Mouse (Mus musculus) limb, embryonic 11.5 days (tissue): ENCODE measurements around the gene Rnf5. TPM values are rescaled to one million over a fixed set of nuclear protein-coding genes. Genes with fewer than 3 reads are reported as not detected.

Experiments
- ATAC-seq: fragments of 200-750 bp; cut with Nextera tagmentation; 2 replicates; pipeline ENCODE4 v1.8.0; 2017; ENCODE audit warnings: low read depth; ENCODE audit not compliant: insufficient number of reproducible peaks, low FRiP score, low TSS enrichment
- DNase-seq: peaks from one replicate; pipeline ENCODE4 v3.0.0-alpha.2; 2015; ENCODE audit warnings: low spot score
- H3K27ac ChIP-seq: fragments of 300-500 bp; sonication (generic); replicated peaks from 2 replicates; pipeline ENCODE4 v1.5.1; 2014; ENCODE audit warnings: low read depth, mild to moderate bottlenecking, low read length
- H3K27me3 ChIP-seq: fragments of 300-500 bp; sonication (generic); 2 replicates; pipeline ENCODE4 v1.6.1; 2014; ENCODE audit warnings: mild to moderate bottlenecking, low read length, mixed read lengths; ENCODE audit not compliant: control insufficient read depth, insufficient read depth
- H3K36me3 ChIP-seq: fragments of 300-500 bp; sonication (generic); 2 replicates; pipeline ENCODE4 v1.6.1; 2014; ENCODE audit warnings: mild to moderate bottlenecking, low read length, moderate library complexity, mixed read lengths; ENCODE audit not compliant: control insufficient read depth, insufficient read depth
- H3K4me1 ChIP-seq: fragments of 300-500 bp; sonication (generic); 2 replicates; pipeline ENCODE4 v1.6.1; 2014; ENCODE audit warnings: low read length, mixed read lengths; ENCODE audit not compliant: control insufficient read depth, insufficient read depth
- H3K4me2 ChIP-seq: fragments of 300-500 bp; sonication (generic); 2 replicates; pipeline ENCODE4 v1.6.1; 2014; ENCODE audit warnings: low read depth, mild to moderate bottlenecking, moderate library complexity; ENCODE audit not compliant: severe bottlenecking
- H3K4me3 ChIP-seq: fragments of 300-500 bp; sonication (generic); 2 replicates; pipeline ENCODE4 v1.5.1; 2014; ENCODE audit warnings: low read depth, low read length
- H3K9ac ChIP-seq: fragments of 300-500 bp; sonication (generic); 2 replicates; pipeline ENCODE4 v1.6.1; 2014; ENCODE audit warnings: mild to moderate bottlenecking, low read length
- H3K9me3 ChIP-seq: fragments of 300-500 bp; sonication (generic); 2 replicates; pipeline ENCODE4 v1.6.1; 2016; ENCODE audit warnings: low read length; ENCODE audit not compliant: control insufficient read depth
- WGBS: fragments of 180-500 bp; shearing (Covaris S2); extraction: QIAGEN DNeasy Blood & Tissue Kit; methylation state at CpG from one replicate; pipeline ENCODE4 v1.1.7; 2014; 5-methylcytosine and 5-hydroxymethylcytosine counted together
- polyA plus RNA-seq: library from polyadenylated mRNA; unstranded; fragments of >200 nt; fragmentation: Nextera tagmentation; extraction: Ambion mirVana; gene quantifications from 2 replicates; pipeline ENCODE4 v1.2.1, GENCODE M21; 2014

Gene Rnf5
- polyA plus RNA-seq, 1 experiment from 2014 or later: 111 TPM

DNA sequence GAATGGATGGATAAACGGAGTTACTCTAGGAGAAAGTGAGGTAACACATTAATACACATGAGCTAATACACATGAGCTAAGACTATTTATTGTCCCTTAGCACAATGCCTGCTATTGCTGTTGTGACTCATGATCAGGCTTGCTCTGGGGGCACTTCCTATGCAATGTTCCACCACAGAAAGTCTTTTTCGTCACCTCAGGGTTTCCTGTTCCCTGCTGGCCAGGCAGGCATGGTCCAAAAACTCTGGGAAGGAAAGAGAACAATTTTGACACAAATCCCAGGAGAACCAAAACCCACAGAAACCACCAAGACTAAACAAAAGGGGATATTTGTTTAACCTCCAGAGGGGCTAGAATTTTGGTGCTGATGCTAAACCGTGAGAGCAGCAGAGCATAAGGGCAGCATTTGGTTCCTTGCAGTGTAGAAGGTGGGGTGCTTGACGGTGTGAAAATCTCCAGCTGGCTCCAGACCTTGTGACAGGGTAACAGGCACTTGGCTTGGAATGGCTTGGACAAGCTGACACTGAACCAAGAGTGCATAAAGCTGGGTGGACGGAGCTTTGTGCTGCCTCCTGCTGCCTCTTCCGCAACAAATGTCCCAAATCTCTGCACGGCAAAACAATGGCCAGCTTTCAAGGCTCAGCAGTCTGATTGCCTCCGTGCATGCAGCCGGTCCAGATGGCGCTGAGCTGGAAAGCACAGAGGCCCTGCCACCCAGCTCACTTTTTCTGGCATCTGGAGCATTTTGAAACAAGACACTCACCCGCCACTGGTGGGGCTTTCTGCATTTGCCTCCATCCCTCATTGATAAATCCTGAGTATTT is 37.5 kb upstream of the Rnf5 start:
- H3K4me2 ChIP-seq: peak overlapping the region; percentile 8; the same call in 1 of the 2 replicates

DNA sequence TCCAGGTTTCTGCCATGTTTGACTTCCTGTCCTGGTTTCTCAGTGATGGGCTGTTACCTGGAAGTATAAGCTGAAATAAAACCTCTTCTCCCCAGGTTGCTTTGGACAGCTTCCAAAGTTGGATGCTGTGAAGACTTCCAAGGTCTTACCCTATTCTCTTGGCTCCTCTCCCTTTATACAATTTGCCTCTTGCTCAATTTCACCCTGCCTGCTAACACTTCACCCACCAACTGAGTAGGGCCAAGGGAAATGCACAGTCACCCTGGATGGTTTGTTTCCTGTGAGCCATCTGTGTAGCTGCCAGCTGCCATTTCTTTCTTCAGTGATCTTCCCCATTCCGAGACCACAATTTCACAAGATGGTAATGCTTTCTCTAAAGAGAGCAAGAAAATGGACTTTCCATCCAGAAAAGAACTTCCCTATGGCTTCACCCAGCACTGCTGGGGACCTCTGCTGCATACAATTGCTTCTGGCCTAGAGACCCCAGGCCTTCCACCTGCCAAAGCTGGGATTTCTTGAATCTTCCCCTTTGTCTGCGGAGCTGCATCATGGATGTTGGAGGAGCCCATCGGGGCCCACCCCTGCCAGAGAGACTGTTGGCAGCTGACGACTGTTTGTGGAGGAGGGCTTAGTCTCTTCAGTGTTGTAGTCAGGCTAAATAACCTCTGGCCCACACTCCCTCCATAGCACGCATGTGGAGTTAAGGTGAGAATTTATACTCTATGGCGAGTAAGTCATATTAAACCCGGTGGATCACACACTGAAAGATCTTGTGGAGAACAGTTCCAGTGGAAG is 36.2 kb upstream of the Rnf5 start:
- no peak for ATAC-seq
- Histone ChIP-seq H3K36me3 (no peaks in the 10 kb centered on the region), H3K4me3 (no peak overlapping the region), H3K4me1 (peaks cover 11% of the 10 kb centered on the region), H3K27ac (no peak overlapping the region), H3K9ac (no peak overlapping the region), H3K4me2 (no peak overlapping the region), H3K27me3 (no peaks in the 10 kb centered on the region), H3K9me3 (no peaks in the 10 kb centered on the region)
- 82% methylated on average over 7 of the region's 7 CpGs for WGBS
- DNase-seq: no peak

More for the DNA sequence above, 37.5 kb upstream of the Rnf5 start:
- Histone ChIP-seq H3K27me3 (no peaks in the 10 kb centered on the region), H3K4me3 (no peak overlapping the region), H3K9ac (peak overlapping the region; percentile 34; the same call in 1 of the 2 replicates), H3K4me1 (peaks cover 11% of the 10 kb centered on the region), H3K27ac (peak overlapping the region; percentile 83), H3K9me3 (no peaks in the 10 kb centered on the region), H3K36me3 (no peaks in the 10 kb centered on the region)
- WGBS: 18% methylated on average over 11 of the region's 11 CpGs
- peak; percentile 60 for DNase-seq
- 0 out of 2 replicates have a peak, but pooled peaks have one; percentile 18 for ATAC-seq

DNA sequence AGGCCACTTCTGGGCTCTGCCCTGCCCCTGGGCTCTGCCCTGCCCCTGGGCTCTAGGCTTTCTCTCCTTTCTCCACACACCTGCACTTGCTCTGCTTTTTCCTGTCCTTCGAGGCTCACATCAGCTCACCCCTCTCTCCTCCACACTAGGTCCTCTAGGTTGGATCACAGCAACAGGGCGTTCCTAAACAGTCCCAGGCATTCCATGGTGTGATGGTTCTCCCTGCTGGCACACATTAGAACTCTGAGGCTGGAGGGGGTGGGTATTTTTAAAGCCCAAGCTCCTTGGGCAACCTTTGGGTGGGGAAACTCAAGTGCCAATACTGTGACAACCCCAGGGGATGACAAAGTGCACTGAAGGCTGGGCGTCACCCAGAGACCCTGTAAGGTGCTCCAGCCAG is 34.0 kb upstream of the Rnf5 start:
- no peaks in the 10 kb centered on the region for H3K9me3 ChIP-seq
- H3K4me3 ChIP-seq: no peak overlapping the region

DNA sequence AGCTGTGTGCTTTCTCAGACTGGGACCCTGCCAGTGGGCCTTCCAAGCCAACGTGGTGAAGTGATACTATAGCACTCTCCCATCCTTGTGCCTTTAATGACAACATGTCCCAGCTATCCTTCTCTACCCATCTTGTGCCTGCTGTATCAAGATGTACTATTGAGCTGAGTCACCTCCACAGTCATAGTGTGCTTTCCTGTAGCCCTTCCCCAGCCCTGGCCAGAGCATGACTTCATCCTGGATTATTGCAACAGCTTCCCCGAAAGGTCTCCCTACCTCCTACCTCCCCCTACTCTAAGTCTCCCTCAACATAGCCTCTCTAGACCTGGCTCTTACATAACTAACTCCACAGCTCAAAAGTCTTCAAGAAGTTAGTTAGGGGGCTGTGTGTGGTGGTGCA is 32.2 kb upstream of the Rnf5 start:
- no peak for DNase-seq

More for the DNA sequence above, 34.0 kb upstream of the Rnf5 start:
- Histone ChIP-seq H3K27ac (no peak overlapping the region), H3K36me3 (no peaks in the 10 kb centered on the region), H3K4me1 (peaks cover 14% of the 10 kb centered on the region), H3K4me2 (no peak overlapping the region; the same call in 1 of the 2 replicates), H3K27me3 (peaks cover 3% of the 10 kb centered on the region), H3K9ac (no peak overlapping the region)
- DNase-seq (no peak), ATAC-seq (no peak)
- WGBS: 71% methylated on average over 3 of the region's 3 CpGs

DNA sequence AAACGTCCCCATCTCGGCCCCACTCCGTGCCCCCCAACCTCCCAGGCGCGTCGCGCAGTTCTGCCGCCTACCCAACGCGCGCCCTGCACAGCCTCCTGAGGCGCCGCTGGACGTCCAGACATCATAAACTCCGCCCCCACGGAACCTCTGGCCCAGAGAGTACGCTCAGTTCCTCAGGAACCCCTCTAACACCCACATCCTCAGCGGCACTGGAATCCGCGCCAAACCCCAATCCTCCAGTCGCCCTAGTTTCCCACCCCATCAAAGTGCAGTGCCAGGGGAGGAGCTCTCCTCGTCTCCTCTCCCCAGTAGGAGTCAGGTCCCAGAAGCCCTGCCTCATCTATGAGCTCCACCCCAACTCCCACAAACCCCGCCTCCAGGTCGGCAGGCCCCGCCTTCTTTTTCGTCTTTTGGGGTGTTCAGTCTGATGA is 28.8 kb upstream of the Rnf5 start:
- H3K27ac ChIP-seq: no peak overlapping the region

More for the DNA sequence above, 32.2 kb upstream of the Rnf5 start:
- Histone ChIP-seq H3K9ac (no peak overlapping the region), H3K27me3 (peaks cover 20% of the 10 kb centered on the region), H3K4me3 (no peak overlapping the region), H3K4me1 (peaks cover 10% of the 10 kb centered on the region), H3K27ac (no peak overlapping the region), H3K4me2 (no peak overlapping the region), H3K36me3 (no peaks in the 10 kb centered on the region), H3K9me3 (no peaks in the 10 kb centered on the region)
- no peak for ATAC-seq
- WGBS: 62% methylated on average over 2 of the region's 2 CpGs

DNA sequence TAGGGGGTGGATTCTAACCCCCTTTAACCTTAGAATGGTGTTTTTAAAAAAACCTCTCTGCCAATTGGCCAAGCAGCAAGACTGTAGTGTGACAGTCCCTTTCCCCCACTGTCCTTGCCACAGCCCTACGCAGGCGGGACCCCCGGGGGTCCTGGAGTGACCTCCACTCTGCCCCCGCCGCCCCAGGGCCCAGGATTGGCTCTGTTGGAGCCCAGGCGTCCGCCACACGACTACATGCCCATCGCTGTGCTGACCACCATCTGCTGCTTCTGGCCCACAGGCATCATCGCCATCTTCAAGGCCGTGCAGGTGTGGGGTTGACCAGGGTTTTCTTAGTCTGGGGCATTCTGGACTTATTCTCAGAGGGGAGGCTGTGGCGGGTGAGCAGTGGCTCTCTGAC is 28.2 kb upstream of the Rnf5 start:
- H3K4me1 ChIP-seq: peaks cover 24% of the 10 kb centered on the region
- no peaks in the 10 kb centered on the region for H3K9me3 ChIP-seq
- 3% methylated on average over 11 of the region's 12 CpGs for WGBS
- no peaks in the 10 kb centered on the region for H3K36me3 ChIP-seq
- ATAC-seq (no peak), DNase-seq (no peak)
- H3K27me3 ChIP-seq: peaks cover 31% of the 10 kb centered on the region
- H3K4me3 ChIP-seq: peak overlapping the region; percentile 21
- no peak overlapping the region for H3K9ac ChIP-seq
- no peak overlapping the region for H3K27ac ChIP-seq
- peak overlapping the region; percentile 71 for H3K4me2 ChIP-seq

More for the DNA sequence above, 28.8 kb upstream of the Rnf5 start:
- peaks cover 22% of the 10 kb centered on the region for H3K4me1 ChIP-seq
- ATAC-seq: no peak; the same call in 1 of the 2 replicates
- H3K9ac ChIP-seq: 0 out of 2 replicates have a peak overlapping the region, but pooled peaks have one; percentile 32
- H3K4me3 ChIP-seq: peak overlapping the region; percentile 21
- H3K27me3 ChIP-seq: peaks cover 31% of the 10 kb centered on the region
- DNase-seq: peak; percentile 64
- H3K9me3 ChIP-seq: no peaks in the 10 kb centered on the region
- H3K4me2 ChIP-seq: peak overlapping the region; percentile 71
- H3K36me3 ChIP-seq: no peaks in the 10 kb centered on the region
- WGBS: under 1% methylated on average over 26 of the region's 26 CpGs

DNA sequence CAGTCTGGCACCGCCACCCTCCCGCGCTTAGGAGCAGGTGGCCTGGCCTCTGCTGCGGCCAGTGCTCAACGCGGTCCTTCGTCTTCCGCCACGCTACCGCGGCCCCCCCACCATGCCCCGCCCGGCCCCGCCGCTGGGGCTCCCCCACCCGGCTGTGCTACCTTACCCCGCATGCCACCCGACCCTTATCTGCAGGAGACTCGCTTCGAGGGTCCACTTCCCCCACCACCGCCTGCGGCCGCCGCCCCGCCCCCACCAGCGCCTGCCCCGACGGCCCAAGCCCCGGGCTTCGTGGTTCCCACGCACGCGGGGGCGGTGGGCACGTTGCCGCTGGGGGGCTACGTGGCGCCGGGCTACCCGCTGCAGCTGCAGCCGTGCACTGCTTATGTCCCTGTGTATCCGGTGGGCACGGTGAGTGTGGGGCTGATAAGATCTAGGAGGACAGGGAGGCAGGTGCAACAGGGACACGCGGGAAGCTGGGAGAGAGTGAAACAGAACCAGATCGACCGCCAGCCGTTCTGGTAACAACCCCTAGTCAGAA is 27.3 kb upstream of the Rnf5 start:
- Histone ChIP-seq H3K4me1 (peaks cover 31% of the 10 kb centered on the region), H3K36me3 (no peaks in the 10 kb centered on the region), H3K27me3 (peaks cover 31% of the 10 kb centered on the region), H3K9me3 (no peaks in the 10 kb centered on the region), H3K4me3 (peak overlapping the region; percentile 20), H3K27ac (no peak overlapping the region), H3K9ac (peak overlapping the region; percentile 13; the same call in 1 of the 2 replicates), H3K4me2 (peak overlapping the region; percentile 35)
- ATAC-seq (no peak), DNase-seq (no peak)
- WGBS: 3% methylated on average over 48 of the region's 48 CpGs
